Mouse (Mus musculus) heart, postnatal 4 days (tissue): Measurements from ENCODE around the gene Atp2b2. TPM values are rescaled to one million over a fixed set of nuclear protein-coding genes. Genes with fewer than 3 reads are reported as not detected.

Source experiments
- DNase-seq: peaks from one replicate; pipeline ENCODE4 v3.0.0; 2021
- total RNA-seq, 2 experiments: library from RNA; stranded (reverse); gene quantifications; 2 replicates each; pipeline ENCODE4 v1.2.3; 2021

Atp2b2 gene
- 1 to 10 TPM in 1 of 2 experiments, under 1 TPM in 1; 0.88 to 1.2 TPM for total RNA-seq

GRCm38 (mm10) chr6:114042332-114042731 is at the start of gene Atp2b2:
Gene Atp2b2, minus strand, starts transcription at chr6:114042613.
- no peak for DNase-seq

- DNase-seq, result peak; percentile 74
These were observed 47.2 kb upstream of the Atp2b2 start for GRCm38 (mm10) chr6:114089626-114090025.

GRCm38 (mm10) chr6:114087106-114087505 is 44.7 kb upstream of the Atp2b2 start:
- peak; percentile 59 for DNase-seq

GRCm38 (mm10) chr6:114078556-114078955 is 36.1 kb upstream of the Atp2b2 start:
- DNase-seq, result no peak

- peak; percentile 41 for DNase-seq
These were observed 34.1 kb upstream of the Atp2b2 start for GRCm38 (mm10) chr6:114076560-114076959.

GRCm38 (mm10) chr6:114076061-114076460 is 33.6 kb upstream of the Atp2b2 start:
- DNase-seq, result no peak

- DNase-seq, result no peak
These were observed 32.5 kb upstream of the Atp2b2 start for GRCm38 (mm10) chr6:114074929-114075328.

GRCm38 (mm10) chr6:114074256-114074655 is 31.8 kb upstream of the Atp2b2 start:
- DNase-seq, result no peak

- DNase-seq, result peak; percentile 68
These were observed 29.2 kb upstream of the Atp2b2 start for GRCm38 (mm10) chr6:114071564-114071963.

- no peak for DNase-seq
These were observed 20.7 kb upstream of the Atp2b2 start for GRCm38 (mm10) chr6:114063100-114063499.

GRCm38 (mm10) chr6:114062688-114063087 is 20.3 kb upstream of the Atp2b2 start:
- no peak for DNase-seq

GRCm38 (mm10) chr6:114059206-114059605 is 16.8 kb upstream of the Atp2b2 start:
- no peak for DNase-seq

GRCm38 (mm10) chr6:114058030-114058808 is 15.8 kb upstream of the Atp2b2 start:
- no peak for DNase-seq

- no peak for DNase-seq
These were observed 12.9 kb upstream of the Atp2b2 start for GRCm38 (mm10) chr6:114055311-114055710.

GRCm38 (mm10) chr6:114044962-114045361 is 2.5 kb upstream of the Atp2b2 start:
- DNase-seq, result no peak

GRCm38 (mm10) chr6:114042836-114043235 is 423 bp upstream of the Atp2b2 start:
- DNase-seq, result no peak

GRCm38 (mm10) chr6:114041911-114042284 is 515 bp downstream of the Atp2b2 start:
- no peak for DNase-seq

DNA sequence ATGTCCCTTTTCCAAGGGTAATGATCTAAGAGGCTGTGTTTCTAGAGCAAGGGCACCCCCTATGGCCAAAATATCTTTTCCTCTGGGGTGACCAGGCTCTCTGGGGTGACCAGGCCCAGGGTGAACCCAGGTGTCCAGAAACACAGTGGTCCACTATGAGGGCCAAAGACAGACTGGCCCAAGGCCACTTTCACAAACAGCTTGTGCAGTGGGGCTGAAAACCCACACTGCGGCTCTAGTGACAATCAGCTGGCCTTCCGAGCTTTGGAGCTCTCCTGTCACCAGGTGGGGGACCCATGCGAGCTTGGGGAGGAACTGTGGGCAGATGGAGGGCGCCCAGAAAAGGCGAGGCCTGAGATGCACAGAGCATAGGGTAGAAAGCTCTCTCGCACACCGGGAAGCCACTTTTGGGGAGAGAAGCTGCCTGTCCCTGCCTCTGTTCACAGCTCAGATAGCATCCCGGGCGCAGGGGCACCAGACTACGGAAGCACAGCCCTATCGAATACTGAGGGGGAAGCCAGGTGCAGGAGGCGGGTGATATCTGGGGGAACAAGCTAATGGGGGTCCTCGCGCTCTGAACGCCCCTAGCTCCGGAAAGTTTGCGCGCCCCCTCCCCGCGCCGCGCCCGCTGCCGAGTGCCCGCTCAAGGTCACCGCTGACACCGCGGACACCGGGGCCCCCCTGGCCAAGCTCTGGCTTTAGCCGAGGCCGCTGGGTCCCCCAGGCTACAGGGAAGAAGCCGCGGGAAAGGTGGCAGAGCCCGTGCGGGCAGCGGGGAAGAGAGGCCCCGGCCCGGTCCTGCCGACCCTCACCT is 1.1 kb downstream of the Atp2b2 start:
- DNase-seq, result peak; percentile 5

DNA sequence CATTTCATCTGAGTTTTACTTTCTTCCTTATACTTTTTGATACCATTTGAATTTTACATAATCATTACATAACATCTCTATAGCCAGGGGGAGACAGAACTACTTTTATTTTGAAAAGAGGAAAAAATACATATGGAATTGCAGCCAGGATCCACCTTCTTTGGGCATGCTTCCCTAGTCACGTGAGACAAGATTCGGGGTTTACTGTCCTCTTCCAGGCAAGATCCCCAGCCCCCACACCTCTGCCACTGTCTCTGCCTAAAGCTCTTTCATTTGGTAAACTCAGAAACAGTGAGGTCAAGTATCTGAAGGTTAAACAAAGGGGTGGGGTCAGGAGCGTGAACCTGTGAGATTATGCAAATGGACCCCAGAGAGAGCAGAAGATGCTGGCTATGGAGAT is 6.7 kb downstream of the Atp2b2 start:
- DNase-seq, result no peak

DNA sequence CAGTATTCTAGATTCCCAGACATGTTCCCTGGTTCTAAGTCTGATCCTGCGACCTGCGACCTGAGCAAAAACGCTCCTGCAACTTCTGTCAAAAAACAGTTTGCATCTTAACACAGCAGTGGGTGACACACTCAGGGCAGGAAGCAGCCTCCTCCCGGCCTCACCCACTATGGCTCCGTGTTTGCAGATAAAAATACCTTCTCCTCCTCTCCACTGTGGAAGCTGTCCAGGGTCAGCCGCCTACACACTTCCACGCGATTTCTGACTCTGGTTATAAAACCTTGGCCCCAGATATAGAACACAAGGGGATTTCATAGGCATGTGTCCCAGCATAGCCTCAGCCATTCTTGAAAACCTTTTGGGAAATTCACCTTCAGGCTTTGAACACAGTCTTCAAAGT is 9.6 kb downstream of the Atp2b2 start:
- no peak for DNase-seq

GRCm38 (mm10) chr6:114023794-114024193 is 18.6 kb downstream of the Atp2b2 start:
- no peak for DNase-seq

DNA sequence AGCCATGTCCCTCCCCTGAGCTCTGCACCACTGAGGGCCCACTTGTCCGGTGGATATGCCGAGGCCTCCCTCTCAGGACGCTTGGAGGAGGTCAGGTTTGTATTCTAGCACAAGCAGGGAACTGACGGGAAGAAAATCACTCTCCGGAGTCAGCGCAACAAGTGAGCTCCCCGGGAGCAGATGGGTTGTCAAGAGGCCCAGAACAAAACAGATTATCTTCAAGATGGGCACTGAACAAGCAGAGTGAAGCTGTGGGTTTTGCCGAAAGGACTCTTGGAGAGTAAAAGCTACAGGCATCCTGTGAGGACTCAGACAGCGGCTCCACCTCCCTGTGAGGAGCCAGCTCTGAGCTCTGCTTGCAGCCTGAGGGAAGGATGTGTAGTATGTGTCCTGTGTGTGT is 20.3 kb downstream of the Atp2b2 start:
- no peak for DNase-seq

DNA sequence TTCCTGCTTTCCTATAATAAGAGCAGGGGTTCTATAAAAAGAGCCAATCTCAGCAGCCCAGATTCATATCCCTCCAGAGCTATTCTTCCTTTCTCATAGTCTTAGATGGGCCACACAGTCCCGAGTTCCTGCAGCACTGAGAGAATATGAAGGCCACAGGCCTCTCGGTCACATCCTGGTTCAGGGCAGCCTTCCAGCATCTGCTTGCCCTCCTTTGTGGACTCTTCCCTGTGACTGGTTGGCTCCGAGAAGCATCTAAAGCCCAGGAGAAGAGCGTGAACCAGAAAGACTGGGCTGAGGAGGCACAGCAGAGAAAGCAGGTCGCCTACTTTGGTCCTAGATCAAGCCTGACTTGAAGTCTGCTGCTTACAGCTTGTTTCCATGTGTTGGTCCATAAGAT is 28.6 kb downstream of the Atp2b2 start:
- DNase-seq, result no peak

DNA sequence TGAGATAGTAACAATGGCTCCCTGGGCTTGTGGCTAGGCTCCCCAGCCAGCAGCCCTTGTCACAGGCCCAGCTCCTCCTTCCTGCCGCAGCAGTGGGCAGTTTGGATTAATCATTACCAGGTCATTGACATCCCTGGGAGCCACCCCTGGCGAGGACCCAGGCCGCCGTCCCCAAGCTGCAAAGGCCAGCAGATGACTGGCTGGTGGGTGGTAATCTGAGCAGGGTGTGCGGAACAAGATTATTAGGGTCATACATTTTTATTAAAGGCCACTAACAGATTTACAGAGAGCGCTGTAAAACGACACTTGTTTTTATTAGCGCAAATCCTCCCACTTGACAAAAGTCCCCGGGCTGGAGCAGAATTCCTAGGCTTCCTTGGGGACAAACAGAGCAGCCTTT is 29.6 kb downstream of the Atp2b2 start:
- DNase-seq, result no peak
